Mouse (Mus musculus) urinary bladder, postnatal 10 days (tissue): Measurements from ENCODE around the gene Arl10.
A peak's percentile ranks its signal among the peaks of the same experiment; 100 is the strongest.

Experiments used
- DNase-seq: peaks from one replicate; pipeline ENCODE4 v3.0.0; 2022; ENCODE audit warnings: low spot score

The Arl10 gene

DNA sequence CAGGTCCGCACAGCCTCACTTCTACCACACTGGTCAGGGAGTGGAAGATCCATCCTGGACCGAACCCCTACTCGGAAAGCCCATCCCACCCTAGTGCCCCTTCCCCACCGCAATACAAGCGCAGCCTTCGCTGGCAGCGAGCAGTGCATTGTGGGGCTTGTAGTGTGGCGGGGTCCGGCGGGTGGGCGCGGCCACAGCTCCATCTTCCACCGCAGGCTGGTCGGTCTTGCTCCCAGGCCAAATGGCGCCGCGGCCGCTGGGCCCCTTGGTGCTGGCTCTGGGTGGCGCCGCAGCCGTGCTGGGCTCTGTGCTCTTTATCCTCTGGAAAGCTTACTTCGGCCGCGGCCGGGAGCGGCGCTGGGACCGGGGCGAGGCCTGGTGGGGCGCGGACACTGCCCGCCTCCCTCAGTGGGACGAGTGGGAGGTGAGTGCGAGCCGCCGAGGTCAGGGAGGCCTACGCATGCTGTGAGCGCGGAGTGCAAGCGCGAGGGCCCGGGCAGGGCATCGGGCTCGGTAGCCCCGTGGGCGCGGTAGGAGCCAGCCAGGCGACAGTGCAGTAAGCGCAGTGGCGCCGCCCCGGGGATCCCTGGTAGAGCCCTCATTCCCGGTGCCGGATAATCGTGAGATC, at the start of gene Arl10:
Gene Arl10 (plus strand): TSS at position 162 of the 628 bp plus-strand sequence.
- peak; percentile 41 for DNase-seq

DNA sequence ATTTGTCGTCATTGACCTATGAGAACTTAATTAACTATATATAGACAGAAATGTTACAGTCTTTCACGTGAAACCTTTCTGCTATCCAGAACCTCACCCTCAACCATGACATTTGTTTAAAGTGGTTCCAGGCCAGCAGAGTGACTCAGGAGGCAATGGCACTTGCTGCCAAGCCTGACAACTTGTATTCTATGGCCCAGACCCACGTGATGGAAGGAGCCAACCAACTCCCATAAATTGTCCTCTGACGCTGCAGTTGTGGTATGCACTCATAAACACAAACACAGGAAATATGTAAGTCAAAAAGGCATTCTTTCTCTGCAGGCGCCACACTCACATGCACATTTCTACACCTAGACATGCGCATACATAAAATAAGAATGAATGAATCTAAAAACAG, 47.7 kb upstream of the Arl10 start:
- no peak for DNase-seq

- no peak for DNase-seq
Measured at GRCm38 (mm10) chr13:54532134-54532533, 42.7 kb upstream of the Arl10 start.

GRCm38 (mm10) chr13:54548036-54548435, 26.8 kb upstream of the Arl10 start:
- no peak for DNase-seq

DNA sequence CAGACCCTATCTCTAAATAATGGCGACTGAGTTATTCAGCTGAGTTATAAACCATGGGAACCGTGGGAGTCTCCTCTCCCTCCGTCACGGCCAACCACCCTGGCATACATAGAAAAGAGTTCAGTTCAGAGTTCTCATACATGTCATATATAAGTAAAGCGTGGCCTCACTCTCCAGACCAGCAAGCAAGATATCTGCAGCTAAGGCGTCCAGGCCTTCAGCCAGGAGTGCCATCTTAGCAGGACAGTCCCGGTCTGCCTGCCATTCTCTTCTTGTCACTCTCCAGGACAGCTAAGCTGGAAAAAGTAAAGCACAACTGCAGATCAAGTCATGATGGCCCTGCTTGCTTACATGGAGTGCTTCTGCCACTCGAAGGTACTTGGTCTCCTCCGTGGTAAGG, 18.6 kb upstream of the Arl10 start:
- no peak for DNase-seq

DNA sequence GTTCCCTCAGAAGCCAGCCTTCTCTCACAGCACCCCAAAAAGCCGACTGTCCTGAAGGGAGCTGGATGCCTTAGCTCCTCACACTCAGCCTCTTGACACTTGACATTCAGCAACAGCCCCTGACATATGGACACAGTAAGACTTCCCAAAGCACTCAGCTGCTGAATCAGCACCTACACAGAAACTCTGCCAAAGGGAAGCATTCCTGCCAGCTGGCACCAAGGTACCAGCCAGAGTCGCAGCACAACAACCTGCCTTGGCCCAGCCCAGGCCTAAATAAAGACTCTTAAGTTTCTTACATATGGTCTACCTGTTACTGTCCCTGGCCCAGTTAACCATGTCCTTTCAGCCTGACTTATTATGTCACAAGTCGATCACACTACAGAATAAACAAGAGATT, 18.0 kb upstream of the Arl10 start:
- DNase-seq = no peak

GRCm38 (mm10) chr13:54557652-54558051, 17.2 kb upstream of the Arl10 start:
- no peak for DNase-seq

DNA sequence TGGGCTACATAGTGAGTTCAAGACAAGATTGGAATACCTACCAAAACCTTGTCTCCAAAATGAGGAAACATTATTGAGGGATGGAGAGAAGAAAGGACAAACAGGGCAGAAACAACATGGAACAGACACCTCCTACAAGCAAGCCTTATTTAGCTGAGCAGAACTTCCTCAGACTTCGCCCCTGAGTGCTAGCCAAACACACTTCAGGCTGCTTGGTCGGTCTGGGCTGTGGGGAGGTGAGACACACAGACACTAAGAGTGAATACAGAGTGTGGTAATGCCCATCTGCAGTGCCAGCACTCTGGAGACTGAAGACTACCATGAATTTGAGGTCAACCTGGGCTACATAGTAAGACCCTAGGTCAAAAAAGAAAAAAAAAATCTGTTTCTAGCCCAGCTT, 15.2 kb upstream of the Arl10 start:
- DNase-seq = no peak

DNA sequence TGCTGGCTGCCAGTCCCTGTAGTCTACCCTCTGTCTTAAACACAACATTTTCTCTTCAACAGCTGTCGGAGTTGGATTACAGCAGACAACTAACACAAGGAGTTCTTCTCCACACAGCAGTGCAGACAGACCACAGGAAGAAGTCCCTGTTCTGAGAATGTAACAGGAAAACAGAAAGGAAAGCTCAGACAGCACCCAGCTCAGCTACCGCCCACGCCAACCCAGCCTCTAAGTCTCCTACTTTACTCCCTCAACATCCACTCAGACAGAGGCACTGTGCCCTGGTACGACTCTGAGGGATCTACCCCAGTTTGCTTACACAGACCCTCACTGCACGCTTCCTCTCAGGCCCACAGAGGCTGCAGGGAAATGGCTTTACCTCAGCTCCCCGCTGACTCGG, 14.2 kb upstream of the Arl10 start:
- DNase-seq = no peak

DNA sequence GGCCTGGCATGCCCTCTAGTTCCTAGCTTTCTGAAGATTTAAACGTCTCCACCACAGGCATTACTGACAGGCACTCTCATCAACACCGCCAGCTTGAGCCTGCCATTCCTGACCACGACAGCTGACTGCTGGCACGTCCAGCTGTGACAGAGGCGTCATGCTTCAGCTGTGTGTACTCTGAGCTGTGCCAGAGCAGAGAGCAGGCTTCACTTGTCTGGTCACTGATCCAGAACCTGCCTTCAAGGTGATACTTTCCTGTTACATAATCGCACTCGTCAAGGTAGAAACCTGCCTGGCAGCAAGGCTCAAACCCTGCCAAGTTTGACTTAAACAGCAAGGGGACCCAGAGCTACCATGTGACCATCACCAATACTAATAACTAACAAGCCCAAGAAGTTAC, 12.3 kb upstream of the Arl10 start:
- DNase-seq = no peak

GRCm38 (mm10) chr13:54564232-54565200, 10.3 kb upstream of the Arl10 start:
- DNase-seq = no peak

DNA sequence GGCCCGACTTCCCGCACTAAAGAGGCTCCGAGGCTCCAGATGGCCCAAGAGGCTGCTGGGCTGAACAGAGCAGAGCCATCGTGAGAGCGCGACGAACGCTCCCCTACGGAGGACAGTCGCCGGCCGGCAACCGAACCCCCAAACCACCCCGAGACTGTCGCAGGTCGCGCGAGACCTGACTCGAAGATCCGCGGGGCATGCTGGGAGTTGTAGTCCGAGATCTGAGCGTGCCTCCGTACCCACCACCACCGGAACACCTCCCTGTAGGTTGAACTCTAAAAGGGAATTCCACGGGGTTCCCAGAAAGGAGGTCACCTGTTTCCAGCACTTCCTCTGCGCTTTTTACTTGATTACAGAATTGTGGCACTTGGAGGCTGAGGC, 9.6 kb upstream of the Arl10 start, which contains the start of gene 4833439L19Rik:
Gene 4833439L19Rik (minus strand): TSS at position 235 of the 381 bp plus-strand sequence.
- peak; percentile 86 for DNase-seq

GRCm38 (mm10) chr13:54565594-54566345, 9.0 kb upstream of the Arl10 start:
- no peak for DNase-seq

GRCm38 (mm10) chr13:54568380-54568779, 6.4 kb upstream of the Arl10 start:
- DNase-seq = no peak

DNA sequence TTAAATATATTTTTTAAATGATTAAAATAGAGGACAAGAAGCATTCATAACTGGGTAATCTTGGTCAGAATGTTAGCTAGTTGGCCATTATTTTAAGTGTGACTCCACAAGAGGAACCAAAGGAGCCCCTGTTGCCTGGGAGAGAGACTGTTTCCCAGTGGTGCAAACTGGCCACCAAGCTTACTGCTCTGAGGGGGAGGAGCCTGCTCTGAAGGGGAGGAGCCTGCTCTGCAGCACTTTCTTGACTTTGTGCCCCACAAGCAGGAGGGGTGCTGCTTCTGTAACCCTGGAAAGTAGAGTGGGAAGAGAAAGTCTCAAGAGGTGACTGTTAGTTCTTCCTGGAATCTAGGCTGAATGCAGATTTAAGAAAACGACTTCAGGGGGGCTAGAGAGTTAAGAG, 5.5 kb upstream of the Arl10 start:
- DNase-seq = no peak

DNA sequence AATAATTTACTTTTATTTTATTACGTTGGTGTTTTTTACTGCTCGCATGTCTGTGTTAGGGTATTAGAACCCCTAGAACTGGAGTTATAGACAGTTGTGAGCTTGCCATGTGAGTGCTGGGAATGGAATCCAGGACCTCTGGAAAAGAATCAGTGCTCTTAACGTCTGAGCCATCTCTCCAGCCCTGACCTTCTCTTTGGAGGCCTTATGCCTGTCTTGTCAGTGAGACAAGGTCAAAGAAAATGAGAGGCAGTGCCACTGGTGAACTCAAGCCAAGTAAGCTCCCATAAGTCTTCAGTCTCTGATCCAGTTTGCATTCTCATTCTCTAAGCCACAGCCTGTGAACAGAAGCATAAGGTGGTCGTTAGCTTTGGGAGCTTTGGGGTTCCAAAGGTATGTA, 4.1 kb upstream of the Arl10 start:
- DNase-seq = no peak

DNA sequence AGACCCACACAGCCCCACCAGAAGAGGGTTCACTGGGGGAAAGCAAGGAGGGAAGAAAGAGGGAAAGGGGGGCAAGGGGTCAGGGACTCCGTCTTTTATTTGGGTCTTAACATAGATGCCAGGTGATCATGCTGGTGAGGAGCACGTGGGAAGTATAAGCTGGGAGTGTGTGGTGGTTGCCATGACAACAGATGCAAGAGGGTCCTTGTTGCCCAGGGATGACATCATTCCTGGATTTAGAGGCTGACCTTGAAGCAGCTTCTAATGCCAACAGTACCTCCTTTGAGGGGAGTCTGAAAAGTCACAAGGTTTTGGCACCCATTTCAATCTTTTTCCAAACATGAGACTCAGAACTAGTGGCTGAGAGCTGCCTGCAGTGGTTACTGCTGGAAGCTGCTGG, 3.2 kb upstream of the Arl10 start:
- no peak for DNase-seq

DNA sequence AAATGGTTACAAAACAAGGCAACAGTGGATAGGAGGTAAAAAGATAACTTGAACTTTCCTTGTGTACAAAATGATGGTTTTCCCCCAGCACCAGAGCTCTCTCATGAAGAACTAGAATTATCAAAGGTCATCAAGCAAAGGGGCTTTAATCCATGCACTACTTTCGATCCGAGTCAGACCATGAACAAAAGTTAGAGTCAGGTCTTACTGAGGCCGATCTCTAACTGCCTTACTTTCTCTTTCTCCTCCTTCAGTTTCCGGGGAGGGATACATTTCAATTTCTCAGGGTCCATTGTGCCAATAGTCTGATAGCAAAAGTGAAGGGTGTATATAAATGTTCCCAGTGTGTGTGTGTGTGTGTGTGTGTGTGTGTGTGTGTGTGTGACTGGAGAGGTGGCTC, 2.2 kb upstream of the Arl10 start:
- no peak for DNase-seq

DNA sequence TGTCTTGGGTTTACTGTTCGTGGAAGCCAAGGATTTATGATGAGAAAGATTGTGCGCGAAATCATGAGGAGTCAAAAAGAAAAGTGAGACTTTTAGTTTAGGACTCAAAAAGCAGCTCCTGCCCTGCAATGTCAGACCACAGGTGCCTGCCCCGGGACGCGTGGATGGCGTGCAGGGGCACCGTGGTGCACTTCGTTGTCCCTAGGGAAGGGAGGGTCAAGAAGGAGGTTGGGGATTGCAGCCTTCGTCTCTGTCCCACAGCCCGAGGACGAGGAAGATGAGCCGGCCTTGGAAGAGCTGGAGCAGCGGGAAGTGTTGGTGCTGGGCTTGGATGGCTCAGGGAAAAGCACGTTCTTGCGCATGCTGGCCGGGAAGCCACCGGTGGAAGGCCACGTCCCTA, 674 bp downstream of the Arl10 start:
- DNase-seq = no peak

DNA sequence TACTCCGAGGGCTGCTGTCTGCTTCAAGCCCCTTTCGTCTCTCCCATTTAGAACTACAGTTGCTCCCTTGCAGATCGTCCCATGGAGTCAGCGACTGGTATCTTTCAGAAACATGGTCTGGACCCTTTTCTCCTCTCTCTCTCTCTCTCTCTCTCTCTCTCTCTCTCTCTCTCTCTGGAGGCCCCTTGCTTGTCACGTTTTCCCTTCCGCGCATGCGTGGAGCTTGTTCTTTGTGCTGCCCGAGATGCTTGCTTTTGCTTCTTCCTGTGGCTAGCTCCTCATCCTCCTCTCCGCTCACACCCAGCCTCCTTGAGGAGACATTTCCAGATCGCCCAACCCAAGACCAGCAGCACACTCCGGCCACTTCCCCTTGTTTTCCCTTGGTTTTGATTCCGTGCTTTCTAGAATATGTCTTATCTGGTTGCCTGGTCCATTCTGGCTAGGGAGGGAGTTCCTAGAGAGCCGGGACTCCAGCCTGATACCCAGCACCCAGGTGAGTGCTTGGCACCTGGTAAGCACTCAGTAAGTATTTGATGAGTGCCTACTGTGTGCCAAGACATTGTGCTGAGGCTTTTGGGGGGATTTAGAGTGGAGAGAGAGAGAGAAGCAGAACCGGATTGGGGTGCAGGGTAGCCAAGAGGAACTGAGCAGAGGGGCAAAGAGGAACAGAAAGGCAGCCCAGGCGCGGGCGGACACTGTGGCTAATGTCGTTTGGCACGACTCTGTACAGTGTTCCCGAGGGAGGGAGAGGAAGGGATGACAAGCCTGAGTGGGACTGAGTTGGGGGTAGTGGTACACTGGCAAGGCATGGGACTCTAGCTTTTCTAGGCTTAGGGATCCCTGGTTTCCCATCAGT, 3.1 kb downstream of the Arl10 start:
- no peak for DNase-seq

DNA sequence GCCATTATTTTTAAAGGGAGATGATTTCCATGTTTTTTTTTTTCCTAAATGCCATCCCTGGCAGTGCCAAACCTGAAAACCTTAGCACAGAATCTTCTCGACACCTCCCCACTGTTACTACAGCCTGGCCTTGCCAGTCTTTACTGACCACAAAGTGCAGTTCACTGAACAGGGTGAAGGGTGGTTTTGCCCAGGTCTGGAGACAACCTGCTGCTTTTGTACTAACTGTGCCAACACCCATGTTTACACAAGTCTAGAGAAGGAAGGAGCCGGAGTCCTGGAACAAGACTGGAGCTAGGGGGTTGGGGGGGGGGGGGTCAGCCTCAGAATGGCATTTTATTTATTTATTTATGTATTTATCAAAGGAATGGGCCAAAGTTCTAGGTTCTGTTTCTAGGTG, 6.6 kb downstream of the Arl10 start:
- no peak for DNase-seq

- DNase-seq = no peak
Measured at GRCm38 (mm10) chr13:54582126-54582525, 7.3 kb downstream of the Arl10 start.
